Mouse (Mus musculus): ENCODE data around the gene Rnf182. TPM values are rescaled to one million over a fixed set of nuclear protein-coding genes. Genes with fewer than 3 reads are reported as not detected.

The Rnf182 gene
- polyA plus RNA-seq, 1 experiment from 2014 or later = 17.7 TPM

GRCm38 (mm10) chr13:43666920-43667319 lies 51.4 kb downstream of the Rnf182 start:
- H3K9me3 ChIP-seq (replicated peaks) = 0 out of 2 replicates have a peak, but pooled peaks cover 3% of the 10 kb centered on the region
- H3K4me3 ChIP-seq = no peak overlapping the region
- H3K4me2 ChIP-seq (replicated peaks) = no peak overlapping the region
- 82% methylated on average over 6 of the region's 6 CpGs for WGBS
- no peak overlapping the region for H3K27ac ChIP-seq
- no peaks in the 10 kb centered on the region for H3K4me1 ChIP-seq
- H3K36me3 ChIP-seq = peaks cover 9% of the 10 kb centered on the region; the same call in 1 of the 2 replicates
- no peak for ATAC-seq (ENCODE audit: low FRiP score)
- no peak overlapping the region for H3K9ac ChIP-seq
- H3K27me3 ChIP-seq = no peaks in the 10 kb centered on the region

GRCm38 (mm10) chr13:43677159-43677882 lies 61.8 kb downstream of the Rnf182 start:
- WGBS = 90% methylated on average over 8 of the region's 8 CpGs
- Histone ChIP-seq H3K27ac (no peak overlapping the region), H3K36me3 (no peaks in the 10 kb centered on the region), H3K27me3 (no peaks in the 10 kb centered on the region), H3K4me2 (replicated peaks) (no peak overlapping the region), H3K9me3 (replicated peaks) (no peaks in the 10 kb centered on the region), H3K4me1 (no peaks in the 10 kb centered on the region; the same call in 1 of the 2 replicates), H3K9ac (no peak overlapping the region), H3K4me3 (no peak overlapping the region)
- no peak for ATAC-seq (ENCODE audit: low FRiP score)

- no peak for ATAC-seq (ENCODE audit: low FRiP score)
- Histone ChIP-seq H3K9me3 (replicated peaks) (no peaks in the 10 kb centered on the region), H3K4me2 (replicated peaks) (no peak overlapping the region), H3K4me3 (no peak overlapping the region), H3K27me3 (no peaks in the 10 kb centered on the region), H3K9ac (no peak overlapping the region), H3K36me3 (no peaks in the 10 kb centered on the region), H3K27ac (no peak overlapping the region), H3K4me1 (no peaks in the 10 kb centered on the region; the same call in 1 of the 2 replicates)
- WGBS = 85% methylated on average over 5 of the region's 5 CpGs
These were observed 62.4 kb downstream of the Rnf182 start for GRCm38 (mm10) chr13:43677883-43678244.

GRCm38 (mm10) chr13:43684499-43684994 lies 69.0 kb downstream of the Rnf182 start:
- Histone ChIP-seq H3K4me2 (replicated peaks) (no peak overlapping the region), H3K4me3 (no peak overlapping the region), H3K4me1 (peaks cover 12% of the 10 kb centered on the region), H3K9me3 (replicated peaks) (no peaks in the 10 kb centered on the region), H3K9ac (no peak overlapping the region), H3K36me3 (no peaks in the 10 kb centered on the region), H3K27ac (peak overlapping the region; percentile 48), H3K27me3 (no peaks in the 10 kb centered on the region)
- peak; percentile 76 for ATAC-seq (ENCODE audit: low FRiP score)
- WGBS = 36% methylated on average over 8 of the region's 8 CpGs

- H3K36me3 ChIP-seq = no peaks in the 10 kb centered on the region
- no peaks in the 10 kb centered on the region for H3K27me3 ChIP-seq
- H3K9ac ChIP-seq = no peak overlapping the region
- H3K9me3 ChIP-seq (replicated peaks) = no peaks in the 10 kb centered on the region
- H3K27ac ChIP-seq = no peak overlapping the region
- WGBS = 87% methylated on average over 10 of the region's 10 CpGs
- H3K4me1 ChIP-seq = peaks cover 19% of the 10 kb centered on the region
- no peak overlapping the region for H3K4me2 ChIP-seq (replicated peaks)
- ATAC-seq (ENCODE audit: low FRiP score) = no peak
- H3K4me3 ChIP-seq = no peak overlapping the region
These were observed 72.6 kb downstream of the Rnf182 start for GRCm38 (mm10) chr13:43688065-43688464.

GRCm38 (mm10) chr13:43691755-43692154 lies 76.2 kb downstream of the Rnf182 start:
- Histone ChIP-seq H3K9me3 (replicated peaks) (no peaks in the 10 kb centered on the region), H3K4me3 (no peak overlapping the region), H3K27ac (no peak overlapping the region), H3K4me2 (replicated peaks) (no peak overlapping the region), H3K36me3 (no peaks in the 10 kb centered on the region), H3K4me1 (peaks cover 9% of the 10 kb centered on the region; the same call in 1 of the 2 replicates), H3K9ac (no peak overlapping the region), H3K27me3 (no peaks in the 10 kb centered on the region; the same call in 1 of the 2 replicates)
- WGBS = 66% methylated on average over 3 of the region's 3 CpGs
- ATAC-seq (ENCODE audit: low FRiP score) = no peak

- ATAC-seq (ENCODE audit: low FRiP score) = no peak
- peaks cover 7% of the 10 kb centered on the region; the same call in 1 of the 2 replicates for H3K4me1 ChIP-seq
- H3K27me3 ChIP-seq = no peaks in the 10 kb centered on the region; the same call in 1 of the 2 replicates
- H3K36me3 ChIP-seq = no peaks in the 10 kb centered on the region
- no peak overlapping the region for H3K27ac ChIP-seq
- H3K9me3 ChIP-seq (replicated peaks) = no peaks in the 10 kb centered on the region
- H3K9ac ChIP-seq = no peak overlapping the region
- no peak overlapping the region for H3K4me2 ChIP-seq (replicated peaks)
- H3K4me3 ChIP-seq = no peak overlapping the region
These were observed 80.0 kb downstream of the Rnf182 start for GRCm38 (mm10) chr13:43695521-43695920.

GRCm38 (mm10) chr13:43696011-43696410 lies 80.5 kb downstream of the Rnf182 start:
- H3K9ac ChIP-seq = no peak overlapping the region
- no peak overlapping the region for H3K4me3 ChIP-seq
- no peaks in the 10 kb centered on the region for H3K36me3 ChIP-seq
- WGBS = 87% methylated on average over 7 of the region's 7 CpGs
- no peak overlapping the region for H3K27ac ChIP-seq
- peaks cover 3% of the 10 kb centered on the region; the same call in 1 of the 2 replicates for H3K4me1 ChIP-seq
- no peak for ATAC-seq (ENCODE audit: low FRiP score)
- H3K4me2 ChIP-seq (replicated peaks) = no peak overlapping the region
- no peaks in the 10 kb centered on the region; the same call in 1 of the 2 replicates for H3K27me3 ChIP-seq
- no peaks in the 10 kb centered on the region for H3K9me3 ChIP-seq (replicated peaks)

GRCm38 (mm10) chr13:43698506-43698905 lies 83.0 kb downstream of the Rnf182 start:
- Histone ChIP-seq H3K27ac (no peak overlapping the region), H3K4me2 (replicated peaks) (no peak overlapping the region), H3K27me3 (no peaks in the 10 kb centered on the region; the same call in 1 of the 2 replicates), H3K9me3 (replicated peaks) (no peaks in the 10 kb centered on the region), H3K36me3 (no peaks in the 10 kb centered on the region), H3K9ac (no peak overlapping the region), H3K4me3 (no peak overlapping the region), H3K4me1 (0 out of 2 replicates have a peak, but pooled peaks cover 3% of the 10 kb centered on the region)
- WGBS = 76% methylated on average over 7 of the region's 7 CpGs
- ATAC-seq (ENCODE audit: low FRiP score) = no peak

- no peak for ATAC-seq (ENCODE audit: low FRiP score)
- Histone ChIP-seq H3K4me2 (replicated peaks) (no peak overlapping the region), H3K27ac (no peak overlapping the region), H3K27me3 (no peaks in the 10 kb centered on the region), H3K9ac (no peak overlapping the region), H3K36me3 (no peaks in the 10 kb centered on the region), H3K4me1 (0 out of 2 replicates have a peak, but pooled peaks cover 5% of the 10 kb centered on the region), H3K9me3 (replicated peaks) (no peaks in the 10 kb centered on the region), H3K4me3 (no peak overlapping the region)
- WGBS = 39% methylated on average over 7 of the region's 7 CpGs
These were observed 88.0 kb downstream of the Rnf182 start for GRCm38 (mm10) chr13:43703471-43703870.

GRCm38 (mm10) chr13:43704533-43705116 lies 89.1 kb downstream of the Rnf182 start:
- Histone ChIP-seq H3K4me1 (0 out of 2 replicates have a peak, but pooled peaks cover 5% of the 10 kb centered on the region), H3K27me3 (no peaks in the 10 kb centered on the region), H3K9me3 (replicated peaks) (no peaks in the 10 kb centered on the region), H3K36me3 (no peaks in the 10 kb centered on the region), H3K9ac (no peak overlapping the region), H3K27ac (no peak overlapping the region), H3K4me2 (replicated peaks) (no peak overlapping the region), H3K4me3 (no peak overlapping the region)
- no peak for ATAC-seq (ENCODE audit: low FRiP score)
- 84% methylated on average over 7 of the region's 7 CpGs for WGBS

- H3K4me1 ChIP-seq = 0 out of 2 replicates have a peak, but pooled peaks cover 5% of the 10 kb centered on the region
- no peaks in the 10 kb centered on the region for H3K36me3 ChIP-seq
- no peaks in the 10 kb centered on the region for H3K27me3 ChIP-seq
- no peak overlapping the region for H3K9ac ChIP-seq
- H3K9me3 ChIP-seq (replicated peaks) = no peaks in the 10 kb centered on the region
- ATAC-seq (ENCODE audit: low FRiP score) = no peak
- no peak overlapping the region for H3K4me2 ChIP-seq (replicated peaks)
- H3K27ac ChIP-seq = no peak overlapping the region
- WGBS = 72% methylated on average over 4 of the region's 4 CpGs
- H3K4me3 ChIP-seq = no peak overlapping the region
These were observed 90.9 kb downstream of the Rnf182 start for GRCm38 (mm10) chr13:43706387-43706786.
